14 mouse cellular contexts compared by ENCODE assay signal in genomic region chr6:123657040-123657439, GRCm38 (mm10). TPM values are rescaled to one million over a fixed set of nuclear protein-coding genes. Genes with fewer than 3 reads are reported as not detected.
DNase-seq lines count a peak whose midpoint lies in the region; ATAC-seq lines count a peak whose summit lies in the region.
"Had no signal": no experiment of that assay in that cellular context is flagged by ENCODE, and none has a peak within 500 bp of the region (broad histone marks: within the 10 kb centered on the region; RNA-seq: fewer than 3 reads in every experiment).

No protein-coding gene starts in this region.

- H3K36me3 ChIP-seq in hindbrain, embryonic 14.5 days (replicated peaks; ENCODE audit: control insufficient read depth, insufficient read depth), result no peaks in the 10 kb centered on the region
- no peaks in the 10 kb centered on the region for H3K36me3 ChIP-seq in hindbrain, embryonic 13.5 days
- no peaks in the 10 kb centered on the region for H3K36me3 ChIP-seq in midbrain, embryonic 14.5 days (ENCODE audit: control insufficient read depth, insufficient read depth, low read length)
- no peaks in the 10 kb centered on the region for H3K36me3 ChIP-seq in midbrain, embryonic 10.5 days
- H3K36me3 ChIP-seq: liver, embryonic 15.5 days had no signal

- ATAC-seq in hindbrain, embryonic 14.5 days (ENCODE audit: low FRiP score), result no peak
- ATAC-seq in hindbrain, embryonic 13.5 days (ENCODE audit: low FRiP score), result no peak
- no peak for ATAC-seq in midbrain, embryonic 14.5 days (ENCODE audit: low FRiP score, low TSS enrichment)

- no peak overlapping the region for H3K4me3 ChIP-seq in hindbrain, embryonic 14.5 days (replicated peaks; ENCODE audit: low read length)
- no peak overlapping the region for H3K4me3 ChIP-seq in hindbrain, embryonic 13.5 days
- H3K4me3 ChIP-seq in midbrain, embryonic 14.5 days (replicated peaks; ENCODE audit: low read depth, low read length), result no peak overlapping the region
- H3K4me3 ChIP-seq in midbrain, embryonic 10.5 days, result no peak overlapping the region
- H3K4me3 ChIP-seq: erythroblast, embryonic 14.5 days; liver, embryonic 15.5 days; myocyte had no signal

- no peak overlapping the region for H3K9ac ChIP-seq in hindbrain, embryonic 14.5 days
- no peak overlapping the region for H3K9ac ChIP-seq in hindbrain, embryonic 13.5 days
- H3K9ac ChIP-seq in midbrain, embryonic 14.5 days (replicated peaks; ENCODE audit: low read length), result no peak overlapping the region
- H3K9ac ChIP-seq: liver, embryonic 15.5 days had no signal

- H3K9me3 ChIP-seq in hindbrain, embryonic 14.5 days (ENCODE audit: control insufficient read depth, low read length), result no peaks in the 10 kb centered on the region
- no peaks in the 10 kb centered on the region for H3K9me3 ChIP-seq in hindbrain, embryonic 13.5 days
- H3K9me3 ChIP-seq in midbrain, embryonic 14.5 days (ENCODE audit: control insufficient read depth, low read length), result no peaks in the 10 kb centered on the region
- H3K9me3 ChIP-seq in midbrain, embryonic 10.5 days (replicated peaks), result no peaks in the 10 kb centered on the region
- H3K9me3 ChIP-seq: liver, embryonic 15.5 days had no signal

- WGBS in hindbrain, embryonic 14.5 days, result 63% methylated on average over 6 of the region's 6 CpGs
- WGBS in hindbrain, embryonic 13.5 days, result 66% methylated on average over 6 of the region's 6 CpGs
- 67% methylated on average over 6 of the region's 6 CpGs for WGBS in midbrain, embryonic 14.5 days
- 58% methylated on average over 6 of the region's 6 CpGs for WGBS in midbrain, embryonic 10.5 days

- no peak overlapping the region for H3K4me2 ChIP-seq in hindbrain, embryonic 14.5 days (replicated peaks)
- no peak overlapping the region for H3K4me2 ChIP-seq in hindbrain, embryonic 13.5 days
- no peak overlapping the region for H3K4me2 ChIP-seq in midbrain, embryonic 14.5 days (ENCODE audit: low read length)
- H3K4me2 ChIP-seq: liver, embryonic 15.5 days had no signal

- DNase-seq in hindbrain, embryonic 14.5 days (ENCODE audit: low spot score), result peak; percentile 29
- peak; percentile 49 for DNase-seq in midbrain, embryonic 14.5 days
- no peak for DNase-seq in midbrain, embryonic 10.5 days (ENCODE audit: low spot score)
- DNase-seq in c-Kit-positive CD71-positive TER-119-positive erythroid progenitor cells, embryonic 14.5 days (ENCODE audit: low spot score), result peak; percentile 26
- DNase-seq in retina, postnatal 1 day, result peak; percentile 3
- DNase-seq in adrenal gland, postnatal 25 days, result no peak
- no peak for DNase-seq in kidney, postnatal 14 days
- DNase-seq: heart, adult 11 months; thymus, postnatal 25 days had no signal

- no peaks in the 10 kb centered on the region for H3K27me3 ChIP-seq in hindbrain, embryonic 14.5 days (ENCODE audit: control insufficient read depth, insufficient read depth, low read length)
- no peaks in the 10 kb centered on the region for H3K27me3 ChIP-seq in hindbrain, embryonic 13.5 days
- no peaks in the 10 kb centered on the region for H3K27me3 ChIP-seq in midbrain, embryonic 14.5 days (ENCODE audit: control insufficient read depth, insufficient read depth, low read length)
- no peaks in the 10 kb centered on the region for H3K27me3 ChIP-seq in midbrain, embryonic 10.5 days (ENCODE audit: low read depth, poor library complexity, severe bottlenecking)
- H3K27me3 ChIP-seq: liver, embryonic 15.5 days had no signal

- H3K27ac ChIP-seq in hindbrain, embryonic 14.5 days, result no peak overlapping the region
- no peak overlapping the region for H3K27ac ChIP-seq in hindbrain, embryonic 13.5 days
- H3K27ac ChIP-seq in midbrain, embryonic 14.5 days (replicated peaks; ENCODE audit: low read depth, low read length), result no peak overlapping the region
- no peak overlapping the region for H3K27ac ChIP-seq in midbrain, embryonic 10.5 days (replicated peaks)
- H3K27ac ChIP-seq: liver, embryonic 15.5 days had no signal

- H3K4me1 ChIP-seq in hindbrain, embryonic 14.5 days (replicated peaks; ENCODE audit: control insufficient read depth, insufficient read depth, low read length), result no peaks in the 10 kb centered on the region
- no peaks in the 10 kb centered on the region for H3K4me1 ChIP-seq in hindbrain, embryonic 13.5 days (replicated peaks)
- H3K4me1 ChIP-seq in midbrain, embryonic 14.5 days (ENCODE audit: control insufficient read depth, insufficient read depth, low read length), result no peaks in the 10 kb centered on the region
- H3K4me1 ChIP-seq in midbrain, embryonic 10.5 days, result no peaks in the 10 kb centered on the region
- H3K4me1 ChIP-seq: liver, embryonic 15.5 days had no signal

RNA-seq across cellular contexts. Expression of gene Vmn2r22, which starts 6.5 kb away (rescaled TPM):
- polyA plus RNA-seq in hindbrain, embryonic 14.5 days (2014; fragmentation: Nextera tagmentation; extraction: Ambion mirVana), result not detected in 2 replicates
- polyA plus RNA-seq in hindbrain, embryonic 13.5 days (2015; fragmentation: Nextera tagmentation; extraction: Ambion mirVana), result not detected in 2 replicates
- polyA plus RNA-seq in midbrain, embryonic 14.5 days (2014; fragmentation: Nextera tagmentation; extraction: Ambion mirVana), result not detected in 2 replicates
- polyA plus RNA-seq in midbrain, embryonic 10.5 days (2016; fragmentation: Nextera tagmentation; extraction: Ambion mirVana), result not detected in 2 replicates
- not detected in 2 replicates for total RNA-seq in adrenal gland, postnatal 25 days (2021)
- polyA plus RNA-seq: kidney, embryonic 14.5 days; liver, embryonic 15.5 days; myocyte had no signal

RNA-seq across cellular contexts. Expression of gene Vmn2r23, which starts 45.4 kb away (rescaled TPM):
- not detected in 2 replicates for polyA plus RNA-seq in hindbrain, embryonic 14.5 days (2014; fragmentation: Nextera tagmentation; extraction: Ambion mirVana)
- not detected in 2 replicates for polyA plus RNA-seq in hindbrain, embryonic 13.5 days (2015; fragmentation: Nextera tagmentation; extraction: Ambion mirVana)
- polyA plus RNA-seq in midbrain, embryonic 14.5 days (2014; fragmentation: Nextera tagmentation; extraction: Ambion mirVana), result not detected in 2 replicates
- polyA plus RNA-seq in midbrain, embryonic 10.5 days (2016; fragmentation: Nextera tagmentation; extraction: Ambion mirVana), result not detected in 2 replicates
- not detected in 2 replicates for total RNA-seq in adrenal gland, postnatal 25 days (2021)
- polyA plus RNA-seq: erythroblast, embryonic 14.5 days; kidney, embryonic 14.5 days; liver, embryonic 15.5 days; myocyte had no signal

Comparison
In these comparisons a context has a peak if more than half of its experiments do, and no peak if none do; other contexts are left out.
1. DNase-seq: peak in hindbrain, embryonic 14.5 days (single experiment), midbrain, embryonic 14.5 days (single experiment), c-Kit-positive CD71-positive TER-119-positive erythroid progenitor cells, embryonic 14.5 days (single experiment) and retina, postnatal 1 day (single experiment); none in midbrain, embryonic 10.5 days (single experiment), adrenal gland, postnatal 25 days (single experiment) and kidney, postnatal 14 days (single experiment).